Mouse (Mus musculus): ENCODE data around the gene Tnc. TPM values are rescaled to one million over a fixed set of nuclear protein-coding genes. Genes with fewer than 3 reads are reported as not detected.
"Not testable (repeated sequence)": the region's sequence is repeated elsewhere in the genome, so short reads cannot be mapped to it uniquely, and the experiment has no call there.

The Tnc gene
- polyA plus RNA-seq, 1 experiment from 2014 or later: 41.1 TPM

DNA sequence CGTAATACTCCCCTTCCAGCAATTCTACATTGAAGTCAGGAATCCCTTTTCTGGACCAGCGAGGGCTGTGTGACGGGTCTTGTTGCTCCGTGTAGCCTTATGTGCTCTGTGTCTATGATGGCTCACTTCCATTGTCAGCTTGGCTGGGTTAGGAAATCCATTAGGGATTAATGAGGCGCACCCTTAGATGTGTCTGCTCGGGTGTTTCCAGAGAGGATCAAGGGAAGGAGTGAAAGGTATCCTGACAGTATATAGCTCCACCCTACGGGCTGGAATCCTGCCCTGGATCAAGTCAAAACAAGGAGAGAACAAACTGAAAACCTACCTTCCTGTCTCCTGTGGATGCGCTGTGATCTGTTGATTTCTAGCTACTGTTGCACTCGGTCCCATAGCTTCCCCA is 96.8 kb downstream of the Tnc start:
- ATAC-seq (ENCODE audit: borderline replicate concordance, extremely low read depth, low FRiP score, low TSS enrichment): no peak
- Histone ChIP-seq H3K4me3 (no peak overlapping the region), H3K36me3 (no peaks in the 10 kb centered on the region), H3K4me2 (no peak overlapping the region), H3K4me1 (no peaks in the 10 kb centered on the region), H3K9me3 (no peaks in the 10 kb centered on the region), H3K27me3 (no peaks in the 10 kb centered on the region), H3K27ac (no peak overlapping the region), H3K9ac (no peak overlapping the region)
- 84% methylated on average over 9 of the region's 9 CpGs for WGBS

GRCm38 (mm10) chr4:63948688-63949073 is 98.1 kb downstream of the Tnc start:
- not testable (repeated sequence) for H3K4me2 ChIP-seq; H3K4me1 ChIP-seq; H3K4me3 ChIP-seq; H3K9me3 ChIP-seq; H3K27ac ChIP-seq; H3K27me3 ChIP-seq; H3K36me3 ChIP-seq; H3K9ac ChIP-seq; ATAC-seq (ENCODE audit: borderline replicate concordance, extremely low read depth, low FRiP score, low TSS enrichment)
- WGBS: 83% methylated on average over 5 of the region's 5 CpGs

GRCm38 (mm10) chr4:63948066-63948687 is 98.6 kb downstream of the Tnc start:
- Histone ChIP-seq H3K9me3 (no peaks in the 10 kb centered on the region), H3K4me1 (no peaks in the 10 kb centered on the region), H3K4me2 (no peak overlapping the region), H3K27me3 (no peaks in the 10 kb centered on the region), H3K36me3 (no peaks in the 10 kb centered on the region), H3K9ac (no peak overlapping the region), H3K27ac (no peak overlapping the region), H3K4me3 (no peak overlapping the region)
- no peak for ATAC-seq (ENCODE audit: borderline replicate concordance, extremely low read depth, low FRiP score, low TSS enrichment)
- WGBS: 30% methylated on average over 12 of the region's 12 CpGs

GRCm38 (mm10) chr4:63943813-63944212 is 103.0 kb downstream of the Tnc start:
- no peak overlapping the region for H3K9ac ChIP-seq
- ATAC-seq (ENCODE audit: borderline replicate concordance, extremely low read depth, low FRiP score, low TSS enrichment): no peak
- H3K27ac ChIP-seq: no peak overlapping the region
- H3K4me1 ChIP-seq: no peaks in the 10 kb centered on the region
- no peaks in the 10 kb centered on the region for H3K36me3 ChIP-seq
- no peaks in the 10 kb centered on the region for H3K27me3 ChIP-seq
- 60% methylated on average over 5 of the region's 5 CpGs for WGBS
- H3K9me3 ChIP-seq: no peaks in the 10 kb centered on the region
- H3K4me3 ChIP-seq: no peak overlapping the region
- H3K4me2 ChIP-seq: no peak overlapping the region

DNA sequence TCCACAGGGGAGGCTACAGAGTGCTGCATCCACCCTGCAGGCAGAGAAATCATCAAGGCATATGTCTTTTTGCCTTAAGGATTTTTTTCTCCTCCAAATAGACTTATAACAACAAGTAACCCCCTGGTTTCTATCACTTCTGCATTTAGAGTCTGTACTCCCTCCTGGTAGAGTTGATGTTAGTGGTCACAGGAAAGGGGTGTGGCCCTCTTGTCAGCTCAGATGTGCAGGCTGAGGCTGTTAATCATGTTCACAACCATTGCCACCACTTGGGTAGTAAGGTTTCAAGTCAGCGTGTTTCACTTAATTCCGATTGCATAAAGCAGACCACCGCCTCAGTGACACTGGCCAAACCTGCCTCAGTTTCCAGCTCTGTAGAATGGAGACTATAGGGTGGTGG is 103.9 kb downstream of the Tnc start:
- WGBS: 96% methylated on average over 3 of the region's 3 CpGs
- H3K36me3 ChIP-seq: no peaks in the 10 kb centered on the region
- no peak overlapping the region for H3K9ac ChIP-seq
- H3K4me1 ChIP-seq: no peaks in the 10 kb centered on the region
- ATAC-seq (ENCODE audit: borderline replicate concordance, extremely low read depth, low FRiP score, low TSS enrichment): no peak
- no peak overlapping the region for H3K27ac ChIP-seq
- H3K9me3 ChIP-seq: no peaks in the 10 kb centered on the region
- H3K4me3 ChIP-seq: no peak overlapping the region
- no peaks in the 10 kb centered on the region for H3K27me3 ChIP-seq
- H3K4me2 ChIP-seq: no peak overlapping the region

GRCm38 (mm10) chr4:63941420-63941819 is 105.4 kb downstream of the Tnc start:
- H3K4me1 ChIP-seq: no peaks in the 10 kb centered on the region
- no peak for ATAC-seq (ENCODE audit: borderline replicate concordance, extremely low read depth, low FRiP score, low TSS enrichment)
- no peaks in the 10 kb centered on the region for H3K27me3 ChIP-seq
- H3K36me3 ChIP-seq: no peaks in the 10 kb centered on the region
- 83% methylated on average over 2 of the region's 2 CpGs for WGBS
- no peak overlapping the region for H3K4me2 ChIP-seq
- no peak overlapping the region for H3K4me3 ChIP-seq
- no peak overlapping the region for H3K9ac ChIP-seq
- H3K9me3 ChIP-seq: no peaks in the 10 kb centered on the region
- no peak overlapping the region for H3K27ac ChIP-seq

DNA sequence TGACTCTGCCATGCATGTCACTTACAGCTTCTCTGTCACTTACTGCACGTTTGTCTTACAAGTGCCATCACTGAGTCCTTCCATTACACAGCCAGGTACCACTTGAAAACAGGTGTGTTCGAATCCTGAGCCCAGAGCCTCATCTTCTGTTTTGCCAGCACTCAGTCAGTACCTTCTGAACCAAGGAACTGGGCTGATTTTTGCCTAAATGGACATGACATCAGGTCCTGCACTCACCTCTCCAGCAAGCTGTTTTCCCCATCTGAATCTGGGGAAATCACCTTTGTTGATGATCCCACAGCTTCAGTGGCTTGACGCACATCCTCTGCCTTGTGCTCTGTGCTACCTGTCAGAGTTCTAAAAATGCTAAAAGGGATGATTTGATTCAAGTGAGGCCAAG is 107.4 kb downstream of the Tnc start:
- Histone ChIP-seq H3K9me3 (no peaks in the 10 kb centered on the region), H3K27me3 (no peaks in the 10 kb centered on the region), H3K4me2 (no peak overlapping the region), H3K9ac (no peak overlapping the region), H3K4me1 (no peaks in the 10 kb centered on the region), H3K36me3 (no peaks in the 10 kb centered on the region), H3K4me3 (no peak overlapping the region), H3K27ac (no peak overlapping the region)
- no peak for ATAC-seq (ENCODE audit: borderline replicate concordance, extremely low read depth, low FRiP score, low TSS enrichment)
- WGBS: 69% methylated on average over 3 of the region's 3 CpGs

- ATAC-seq (ENCODE audit: borderline replicate concordance, extremely low read depth, low FRiP score, low TSS enrichment): no peak
- WGBS: 86% methylated on average over 4 of the region's 4 CpGs
- H3K4me1 ChIP-seq: no peaks in the 10 kb centered on the region
Observed at GRCm38 (mm10) chr4:63935960-63936359, 110.9 kb downstream of the Tnc start.

GRCm38 (mm10) chr4:63935314-63935713 is 111.5 kb downstream of the Tnc start:
- H3K36me3 ChIP-seq: no peaks in the 10 kb centered on the region
- H3K4me1 ChIP-seq: no peaks in the 10 kb centered on the region
- WGBS: 65% methylated on average over 9 of the region's 9 CpGs
- no peak overlapping the region for H3K9ac ChIP-seq
- H3K4me3 ChIP-seq: no peak overlapping the region
- H3K4me2 ChIP-seq: no peak overlapping the region
- H3K27me3 ChIP-seq: no peaks in the 10 kb centered on the region
- no peak overlapping the region for H3K27ac ChIP-seq
- no peaks in the 10 kb centered on the region for H3K9me3 ChIP-seq
- no peak for ATAC-seq (ENCODE audit: borderline replicate concordance, extremely low read depth, low FRiP score, low TSS enrichment)

More at GRCm38 (mm10) chr4:63935960-63936359, 110.9 kb downstream of the Tnc start:
- Histone ChIP-seq H3K27ac (no peak overlapping the region), H3K4me3 (no peak overlapping the region), H3K36me3 (no peaks in the 10 kb centered on the region), H3K27me3 (no peaks in the 10 kb centered on the region), H3K9me3 (no peaks in the 10 kb centered on the region), H3K9ac (no peak overlapping the region), H3K4me2 (no peak overlapping the region)

DNA sequence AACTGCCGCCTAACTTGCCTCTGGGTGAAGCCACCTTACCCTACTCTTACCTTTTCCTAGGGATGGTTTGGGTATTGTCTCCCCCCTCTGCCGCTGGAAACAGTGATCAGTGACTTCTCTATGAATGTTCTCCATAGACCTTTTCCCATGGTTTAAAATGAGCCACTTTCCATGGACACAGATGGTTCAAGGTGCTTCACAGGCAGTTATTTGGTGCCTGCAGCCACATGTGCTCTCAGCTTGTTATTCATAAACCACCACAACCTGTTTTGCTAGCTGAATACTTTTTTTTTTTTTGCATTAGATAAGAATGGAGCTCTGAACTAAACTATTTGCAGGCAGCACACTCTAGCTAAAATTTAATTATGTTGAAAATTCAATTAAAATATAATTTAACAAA is 116.0 kb downstream of the Tnc start:
- H3K4me2 ChIP-seq: no peak overlapping the region
- H3K27ac ChIP-seq: no peak overlapping the region
- 81% methylated on average over 2 of the region's 2 CpGs for WGBS
- no peaks in the 10 kb centered on the region for H3K9me3 ChIP-seq
- H3K27me3 ChIP-seq: no peaks in the 10 kb centered on the region
- ATAC-seq (ENCODE audit: borderline replicate concordance, extremely low read depth, low FRiP score, low TSS enrichment): no peak
- no peak overlapping the region for H3K4me3 ChIP-seq
- H3K9ac ChIP-seq: no peak overlapping the region
- no peaks in the 10 kb centered on the region for H3K4me1 ChIP-seq
- H3K36me3 ChIP-seq: no peaks in the 10 kb centered on the region

- ATAC-seq (ENCODE audit: borderline replicate concordance, extremely low read depth, low FRiP score, low TSS enrichment): no peak
Observed at GRCm38 (mm10) chr4:63929490-63929889, 117.3 kb downstream of the Tnc start.

GRCm38 (mm10) chr4:63928192-63928591 is 118.6 kb downstream of the Tnc start:
- no peak for ATAC-seq (ENCODE audit: borderline replicate concordance, extremely low read depth, low FRiP score, low TSS enrichment)
- H3K4me1 ChIP-seq: no peaks in the 10 kb centered on the region
- no peak overlapping the region for H3K4me3 ChIP-seq
- no peak overlapping the region for H3K9ac ChIP-seq
- 86% methylated on average over 1 of the region's 1 CpGs for WGBS
- no peaks in the 10 kb centered on the region for H3K36me3 ChIP-seq
- H3K4me2 ChIP-seq: no peak overlapping the region
- H3K9me3 ChIP-seq: no peaks in the 10 kb centered on the region
- no peaks in the 10 kb centered on the region for H3K27me3 ChIP-seq
- no peak overlapping the region for H3K27ac ChIP-seq

More at GRCm38 (mm10) chr4:63929490-63929889, 117.3 kb downstream of the Tnc start:
- Histone ChIP-seq H3K4me1 (no peaks in the 10 kb centered on the region), H3K27ac (no peak overlapping the region), H3K4me2 (no peak overlapping the region), H3K9ac (no peak overlapping the region), H3K36me3 (no peaks in the 10 kb centered on the region), H3K27me3 (no peaks in the 10 kb centered on the region), H3K4me3 (no peak overlapping the region), H3K9me3 (no peaks in the 10 kb centered on the region)
- WGBS: 39% methylated on average over 2 of the region's 2 CpGs

- WGBS: 16% methylated on average over 5 of the region's 5 CpGs
- Histone ChIP-seq H3K4me3 (no peak overlapping the region), H3K4me1 (peaks cover 22% of the 10 kb centered on the region), H3K9ac (no peak overlapping the region), H3K4me2 (peak overlapping the region; percentile 8; the same call in 1 of the 2 replicates), H3K9me3 (no peaks in the 10 kb centered on the region), H3K27me3 (no peaks in the 10 kb centered on the region), H3K27ac (peak overlapping the region; percentile 63), H3K36me3 (no peaks in the 10 kb centered on the region)
- peak; percentile 64; the same call in 1 of the 2 replicates for ATAC-seq (ENCODE audit: borderline replicate concordance, extremely low read depth, low FRiP score, low TSS enrichment)
Observed at GRCm38 (mm10) chr4:63917181-63917580, 129.6 kb downstream of the Tnc start.

Data from lung, embryonic 15.5 days (tissue).